In genomic region chr5:107125131-107125530, GRCm38 (mm10) we compare ENCODE assay signal across 1 mouse cellular context.
TF ChIP-seq lines count a peak whose summit lies in the region.

No protein-coding gene starts in this region.

TF ChIP-seq in CH12.LX, 34 proteins besides CTCF, POLR2A, EP300 and RAD21 (continued from another document):
- TF ChIP-seq KAT2A (IDR thresholded peaks at IDR 0.05; ENCODE audit: insufficient replicate concordance, low read length) (no peak), TCF12 (IDR thresholded peaks at IDR 0.05; ENCODE audit: low read depth, low read length) (no peak), CHD1 (IDR thresholded peaks at IDR 0.05; ENCODE audit: low read depth, low read length) (no peak), MAFK (IDR thresholded peaks at IDR 0.05; ENCODE audit: insufficient replicate concordance, low read length) (no peak), ZKSCAN1 (IDR thresholded peaks at IDR 0.05; ENCODE audit: borderline replicate concordance, low read depth, low read length) (no peak)
